Mouse (Mus musculus): ENCODE data around the gene Rbbp6.

- TF ChIP-seq CTCF (IDR thresholded peaks at IDR 0.05; ENCODE audit: control insufficient read depth, insufficient read depth, low read length) (no peak), POLR2A (IDR thresholded peaks at IDR 0.05; ENCODE audit: borderline replicate concordance, control insufficient read depth, low read depth, low read length) (no peak)
Observed at GRCm38 (mm10) chr7:123030709-123031181, 65.3 kb downstream of the Rbbp6 start.
